Mouse (Mus musculus) hindbrain, postnatal 0 days (tissue): ENCODE data around the gene Cphx1. TPM values are rescaled to one million over a fixed set of nuclear protein-coding genes. Genes with fewer than 3 reads are reported as not detected.
"Not testable (repeated sequence)": the region's sequence is repeated elsewhere in the genome, so short reads cannot be mapped to it uniquely, and the experiment has no call there.

ENCODE experiments used
- ATAC-seq: fragments of 200-750 bp; cut with Nextera tagmentation; 2 replicates; pipeline ENCODE4 v1.8.0; 2017; ENCODE audit warnings: mild to moderate bottlenecking, moderate TSS enrichment, moderate library complexity
- DNase-seq: peaks from one replicate; pipeline ENCODE4 v3.0.0-alpha.2; 2015; ENCODE audit warnings: low spot score
- H3K27ac ChIP-seq: fragments of 300-500 bp; sonication (generic); 2 replicates; pipeline ENCODE4 v1.5.1; 2014; ENCODE audit warnings: mild to moderate bottlenecking
- H3K27me3 ChIP-seq: fragments of 300-500 bp; sonication (generic); 2 replicates; pipeline ENCODE4 v1.6.1; 2014; ENCODE audit warnings: low read length, mixed read lengths; ENCODE audit not compliant: insufficient read depth
- H3K36me3 ChIP-seq: fragments of 300-500 bp; sonication (generic); 2 replicates; pipeline ENCODE4 v1.6.1; 2014; ENCODE audit warnings: low read length, mixed read lengths; ENCODE audit not compliant: insufficient read depth
- H3K4me1 ChIP-seq: fragments of 300-500 bp; sonication (generic); 2 replicates; pipeline ENCODE4 v1.6.1; 2014; ENCODE audit warnings: antibody characterized with exemption, low read length, mixed read lengths; ENCODE audit not compliant: insufficient read depth
- H3K4me2 ChIP-seq: fragments of 300-500 bp; sonication (generic); 2 replicates; pipeline ENCODE4 v1.6.1; 2014; ENCODE audit warnings: low read depth, mild to moderate bottlenecking, low read length, moderate library complexity, mixed read lengths
- H3K4me3 ChIP-seq: fragments of 300-500 bp; sonication (generic); 2 replicates; pipeline ENCODE4 v1.5.1; 2014; ENCODE audit warnings: low read length
- H3K9ac ChIP-seq: fragments of 300-500 bp; sonication (generic); replicated peaks from 2 replicates; pipeline ENCODE4 v1.6.1; 2014; ENCODE audit warnings: mild to moderate bottlenecking, low read length, moderate library complexity, mixed read lengths
- H3K9me3 ChIP-seq: fragments of 300-500 bp; sonication (generic); 2 replicates; pipeline ENCODE4 v1.6.1; 2016; ENCODE audit warnings: low read length, mixed read lengths
- whole genome bisulfite sequencing: fragments of 180-500 bp; shearing (Covaris S2); extraction: QIAGEN DNeasy Blood & Tissue Kit; methylation state at CpG from one replicate; pipeline ENCODE4 v1.1.7; 2014; 5-methylcytosine and 5-hydroxymethylcytosine counted together
- polyA plus RNA-seq: library from polyadenylated mRNA; unstranded; fragments of >200 nt; fragmentation: Nextera tagmentation; extraction: Ambion mirVana; gene quantifications from 2 replicates; pipeline ENCODE4 v1.2.1, GENCODE M21; 2015
- total RNA-seq: library from RNA; depleted of rRNA; stranded (reverse); fragments of >200 nt; gene quantifications from 2 replicates; pipeline ENCODE4 v1.2.3, GENCODE M21; 2014; rRNA removed

Cphx1 gene
- not detected in 2 replicates for total RNA-seq
- not detected in 2 replicates for polyA plus RNA-seq

DNA sequence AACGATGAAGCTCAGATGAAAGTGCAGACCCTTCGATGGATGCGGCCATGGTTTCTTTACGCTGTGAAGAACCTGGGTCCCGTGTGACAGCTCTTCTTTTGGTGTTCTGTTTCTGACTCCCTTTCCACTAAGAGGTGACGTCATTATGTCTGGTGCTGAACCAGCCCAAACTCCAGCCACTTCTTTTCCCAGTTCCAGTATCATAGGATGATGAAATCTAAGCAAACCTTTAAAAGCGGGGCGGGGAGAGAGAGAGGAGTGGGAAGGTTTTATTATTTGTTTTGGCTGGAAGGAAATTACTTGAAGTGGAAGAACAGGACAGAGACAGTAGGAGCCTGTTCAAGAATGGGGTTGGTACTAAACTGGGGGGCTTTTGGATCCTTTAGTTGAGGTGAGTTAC lies at the start of gene Cphx1:
TSS of gene Cphx1 (plus strand) at position 301 of the 400 bp plus-strand sequence.
- not testable (repeated sequence) for H3K27ac ChIP-seq, H3K9ac ChIP-seq, H3K36me3 ChIP-seq, H3K4me1 ChIP-seq, H3K9me3 ChIP-seq, H3K27me3 ChIP-seq, DNase-seq, H3K4me2 ChIP-seq, H3K4me3 ChIP-seq, ATAC-seq
- no CpG with 5 or more reads among the region's 8 CpGs for WGBS

DNA sequence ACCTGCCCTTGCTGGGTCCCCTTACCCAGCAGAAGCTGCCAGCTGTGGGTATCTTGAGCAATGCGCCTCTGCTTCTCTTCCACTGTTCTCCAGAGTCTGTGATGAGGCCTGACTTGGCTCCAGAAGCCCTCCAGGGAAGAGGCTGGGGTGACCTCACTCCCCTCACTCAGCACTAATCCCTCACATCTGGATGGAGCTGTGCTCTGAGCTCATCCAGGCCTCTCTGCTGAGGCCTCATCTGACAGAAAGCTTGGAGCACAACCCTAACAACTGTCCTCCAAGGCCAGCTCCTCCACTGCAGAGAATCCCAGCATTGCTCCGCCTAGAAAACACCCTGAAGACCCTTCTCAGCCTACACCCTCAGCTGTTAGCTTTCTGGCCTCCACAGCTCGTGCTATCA lies 43.5 kb upstream of the Cphx1 start:
- not testable (repeated sequence) for H3K4me3 ChIP-seq, H3K9me3 ChIP-seq, DNase-seq, ATAC-seq, H3K27me3 ChIP-seq, H3K9ac ChIP-seq, H3K36me3 ChIP-seq, H3K4me2 ChIP-seq, H3K4me1 ChIP-seq, H3K27ac ChIP-seq
- no CpG with 5 or more reads among the region's 3 CpGs for WGBS

DNA sequence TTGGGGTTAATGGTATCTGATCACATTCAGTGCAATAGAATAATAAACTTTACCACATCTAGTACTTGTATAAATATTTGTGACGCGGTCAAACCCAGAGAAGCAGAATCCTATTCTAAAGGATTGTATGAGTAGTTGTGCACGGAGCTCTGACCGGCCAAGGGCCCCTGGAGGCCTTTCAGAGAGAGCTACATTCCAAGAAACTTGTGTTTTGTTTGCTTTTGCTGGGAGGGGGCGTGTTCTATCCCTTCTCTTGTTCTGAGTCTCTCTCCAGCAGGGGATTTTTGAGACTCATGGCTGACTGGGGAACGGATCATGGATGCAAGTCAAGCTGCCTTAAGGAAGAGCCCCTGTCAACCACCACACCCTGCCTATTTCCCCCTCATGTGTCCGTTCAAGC lies 42.4 kb upstream of the Cphx1 start:
- WGBS, result no CpG with 5 or more reads among the region's 7 CpGs
- not testable (repeated sequence) for H3K4me3 ChIP-seq

DNA sequence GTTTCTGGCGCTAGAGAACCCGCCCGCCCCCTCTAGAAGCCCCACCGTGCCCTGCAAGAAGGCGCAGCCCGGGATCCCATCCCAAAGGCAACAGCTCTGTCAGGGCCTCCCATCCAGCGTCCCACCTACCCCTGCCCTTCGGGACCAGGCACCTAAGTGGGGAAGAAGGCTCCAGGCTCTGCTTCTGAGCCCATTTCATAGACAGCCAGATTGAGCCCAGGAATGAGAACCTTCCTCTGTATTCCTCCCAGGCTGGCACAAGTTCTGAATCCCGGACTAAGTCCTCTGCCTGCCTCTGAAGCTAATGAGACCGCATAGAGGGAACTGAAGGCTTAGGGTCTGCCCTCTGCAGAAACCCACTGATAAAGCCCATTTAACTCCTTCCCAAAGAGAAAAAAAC lies 35.1 kb upstream of the Cphx1 start, which contains the start of gene Plac9a:
TSS of gene Plac9a (minus strand) at position 101 of the 400 bp plus-strand sequence.
- not testable (repeated sequence) for DNase-seq, H3K4me3 ChIP-seq, H3K4me1 ChIP-seq, ATAC-seq, H3K36me3 ChIP-seq, H3K9ac ChIP-seq, H3K27me3 ChIP-seq, H3K27ac ChIP-seq, H3K9me3 ChIP-seq, H3K4me2 ChIP-seq
- WGBS, result no CpG with 5 or more reads among the region's 10 CpGs

More for the DNA sequence above, 42.4 kb upstream of the Cphx1 start:
- H3K36me3 ChIP-seq, H3K27me3 ChIP-seq, H3K4me2 ChIP-seq, H3K9ac ChIP-seq, H3K4me1 ChIP-seq, DNase-seq, H3K9me3 ChIP-seq, ATAC-seq, H3K27ac ChIP-seq: not testable (repeated sequence)

DNA sequence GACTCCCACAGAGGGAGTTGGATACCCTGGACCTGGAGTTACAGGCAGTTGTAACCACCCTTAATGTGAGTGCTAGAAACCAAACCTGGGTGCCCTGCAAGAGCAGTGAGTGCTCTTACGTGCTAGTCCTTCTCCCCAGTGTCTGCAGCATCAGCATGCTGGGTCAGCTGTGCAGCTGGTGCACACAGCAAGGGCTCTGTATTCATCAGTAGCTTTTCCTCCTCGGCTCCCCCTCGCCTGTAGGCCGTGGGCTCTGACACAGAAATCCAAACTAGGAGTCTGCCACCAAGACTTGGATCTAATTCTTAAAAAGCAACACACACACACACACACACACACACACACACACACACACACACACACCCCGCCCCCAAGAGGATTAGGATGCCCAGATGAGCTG lies 32.9 kb upstream of the Cphx1 start:
- not testable (repeated sequence) for H3K4me2 ChIP-seq, H3K4me3 ChIP-seq, H3K36me3 ChIP-seq, H3K9ac ChIP-seq, DNase-seq, H3K27ac ChIP-seq, H3K4me1 ChIP-seq, H3K27me3 ChIP-seq, H3K9me3 ChIP-seq
- 27% methylated on average over 1 of the region's 5 CpGs for WGBS
- ATAC-seq, result peak; percentile 29; the same call in 1 of the 2 replicates

DNA sequence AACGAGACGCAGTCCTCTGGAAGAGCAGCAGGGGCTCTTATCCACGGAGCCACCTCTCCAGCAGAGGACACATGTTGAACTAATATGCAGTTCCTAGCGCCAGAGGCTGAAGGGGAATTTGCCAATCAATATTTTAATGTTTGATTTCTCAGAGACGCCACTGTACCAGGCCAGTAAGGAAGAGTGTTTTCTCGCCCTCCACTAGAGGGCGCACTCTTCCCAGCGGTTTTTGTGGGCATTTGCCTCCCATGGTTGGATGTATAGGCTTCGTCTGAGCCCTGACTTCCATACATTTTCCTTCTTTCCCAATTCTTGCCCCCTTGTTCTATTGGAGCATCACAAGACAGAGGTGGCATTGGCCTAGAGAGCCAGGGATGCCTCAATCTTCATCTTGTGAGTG lies 30.8 kb upstream of the Cphx1 start:
- H3K27me3 ChIP-seq, H3K4me1 ChIP-seq, H3K27ac ChIP-seq, H3K9ac ChIP-seq, ATAC-seq, H3K36me3 ChIP-seq, H3K4me2 ChIP-seq, H3K4me3 ChIP-seq, H3K9me3 ChIP-seq, DNase-seq: not testable (repeated sequence)
- WGBS, result no CpG with 5 or more reads among the region's 9 CpGs

DNA sequence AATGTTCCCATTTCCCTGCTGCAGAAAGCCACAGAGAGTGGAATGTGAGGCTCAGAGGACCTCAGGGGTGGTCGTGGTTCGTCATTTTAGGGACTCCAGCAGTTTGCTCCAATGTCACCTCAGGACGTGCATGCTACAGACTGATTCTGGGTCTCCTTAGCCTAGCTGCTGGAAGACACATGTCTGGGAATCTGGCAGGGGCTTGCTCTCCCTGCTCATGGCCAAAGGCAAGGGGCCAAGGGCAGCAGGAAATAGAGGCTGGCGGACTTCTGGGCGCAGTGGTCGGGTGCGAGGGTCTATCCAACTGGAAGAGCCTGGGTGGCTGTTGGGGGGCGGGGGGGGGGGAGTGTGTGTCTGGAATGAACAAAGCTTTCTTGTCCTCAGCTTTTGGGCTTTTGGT lies 29.1 kb upstream of the Cphx1 start:
- DNase-seq, ATAC-seq: not testable (repeated sequence)

DNA sequence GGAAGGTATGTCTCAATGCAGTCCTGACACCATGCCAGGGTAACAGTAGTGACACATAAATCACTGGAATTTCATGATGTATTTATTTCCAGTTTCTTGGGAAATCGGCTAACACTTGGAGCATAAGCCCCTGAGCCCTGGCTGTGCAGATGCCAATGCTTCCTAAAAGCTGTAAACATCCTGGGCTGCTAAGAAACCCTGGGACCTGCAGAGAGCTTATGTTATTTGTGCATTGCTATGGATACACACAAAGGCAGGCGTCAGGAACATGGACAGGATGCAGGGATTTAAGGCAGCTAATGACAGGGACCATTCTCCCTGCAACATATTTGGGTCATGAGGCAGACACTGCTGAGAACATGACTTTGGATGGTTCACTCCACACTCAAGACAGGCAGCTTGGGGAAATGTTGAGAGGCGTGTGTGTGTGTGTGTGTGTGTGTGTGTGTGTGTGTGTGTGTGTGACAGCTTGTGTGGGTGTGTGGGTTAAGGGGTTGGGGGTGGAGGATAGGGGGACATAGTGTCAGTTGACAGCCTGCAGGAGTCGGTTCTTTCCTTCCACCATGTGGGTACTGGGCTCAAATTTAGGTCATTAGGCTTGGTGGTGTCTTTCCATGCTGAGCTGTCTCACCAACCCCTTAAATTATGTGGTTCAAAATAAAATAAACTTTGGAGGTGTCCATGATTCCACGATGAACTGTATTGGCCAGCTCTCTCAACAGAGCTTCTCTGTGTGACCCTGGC lies 19.5 kb upstream of the Cphx1 start:
- H3K4me3 ChIP-seq, H3K27ac ChIP-seq, H3K4me2 ChIP-seq, H3K36me3 ChIP-seq, ATAC-seq, DNase-seq, H3K9ac ChIP-seq, H3K4me1 ChIP-seq, H3K9me3 ChIP-seq, H3K27me3 ChIP-seq: not testable (repeated sequence)
- WGBS, result no CpG with 5 or more reads among the region's 5 CpGs

More for the DNA sequence above, 29.1 kb upstream of the Cphx1 start:
- H3K4me1 ChIP-seq, H3K27me3 ChIP-seq, H3K4me3 ChIP-seq, H3K9me3 ChIP-seq, H3K36me3 ChIP-seq, H3K4me2 ChIP-seq, H3K27ac ChIP-seq, H3K9ac ChIP-seq: not testable (repeated sequence)
- whole genome bisulfite sequencing, result no CpG with 5 or more reads among the region's 8 CpGs

DNA sequence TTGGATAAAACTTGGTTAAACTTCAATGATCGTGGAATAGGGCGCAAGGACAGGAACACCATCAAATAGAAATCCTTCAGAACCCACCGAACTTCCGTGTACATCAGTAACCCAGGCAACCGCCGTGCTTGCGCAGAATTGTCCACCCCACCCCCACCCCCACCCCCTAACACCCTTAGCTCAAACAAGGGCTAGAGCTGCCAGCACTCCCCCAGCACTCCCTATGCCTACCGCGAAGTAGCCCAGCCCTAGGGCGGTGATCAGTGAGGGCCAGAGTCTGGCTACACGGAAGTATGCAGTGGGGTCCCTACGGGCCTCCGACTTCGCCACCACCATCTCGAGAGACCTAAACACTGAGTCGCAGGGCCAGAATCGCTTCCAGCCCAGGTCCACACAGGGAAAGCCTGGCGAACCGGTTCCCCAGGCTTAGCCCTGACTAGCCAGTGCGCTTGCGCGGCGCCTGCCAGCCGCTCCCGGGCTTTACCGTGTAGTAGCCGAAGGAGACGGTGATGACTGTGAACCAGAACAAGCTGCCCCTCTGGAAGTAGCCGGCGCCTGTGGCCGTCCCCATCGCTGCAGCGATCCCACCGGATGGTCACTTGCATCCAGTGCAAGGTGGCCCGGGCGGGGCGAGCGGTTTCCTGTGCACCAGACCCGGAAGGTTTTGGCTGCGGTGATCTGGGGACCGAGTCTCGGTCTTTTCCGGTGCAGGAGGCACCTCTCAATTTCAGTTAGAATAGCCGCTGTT lies 11.1 kb upstream of the Cphx1 start:
- H3K9me3 ChIP-seq, H3K9ac ChIP-seq, H3K4me1 ChIP-seq, H3K27me3 ChIP-seq, H3K36me3 ChIP-seq, H3K4me3 ChIP-seq, H3K4me2 ChIP-seq, H3K27ac ChIP-seq, DNase-seq: not testable (repeated sequence)
- WGBS, result no CpG with 5 or more reads among the region's 44 CpGs
- peak; percentile 94 for ATAC-seq

DNA sequence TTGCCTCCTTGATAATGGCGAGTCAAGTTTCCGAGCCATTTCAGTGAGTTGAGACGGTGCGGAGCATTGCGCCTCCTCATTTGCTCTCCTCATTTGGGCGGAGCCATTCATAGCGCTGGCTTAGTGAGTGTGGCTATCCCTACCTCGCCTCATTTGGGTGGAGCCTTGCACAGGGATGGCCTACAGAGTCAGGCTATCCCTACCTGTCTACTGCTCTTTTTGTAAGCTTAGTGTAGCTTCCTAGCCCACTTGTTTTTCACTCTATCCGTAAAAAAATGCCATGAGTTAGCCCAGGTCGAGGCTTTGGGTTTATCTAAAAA lies 10.6 kb upstream of the Cphx1 start, which contains the start of gene Tmem254a:
TSS of gene Tmem254a (minus strand) at position 111 of the 320 bp plus-strand sequence.
- ATAC-seq, result peak; percentile 90
- H3K27ac ChIP-seq, H3K36me3 ChIP-seq, H3K9me3 ChIP-seq, H3K9ac ChIP-seq, H3K4me3 ChIP-seq, H3K4me1 ChIP-seq, H3K27me3 ChIP-seq, DNase-seq, H3K4me2 ChIP-seq: not testable (repeated sequence)
- no CpG with 5 or more reads among the region's 10 CpGs for WGBS
